Mouse (Mus musculus): Measurements from ENCODE around the gene Amotl1.

GRCm38 (mm10) chr9:14627525-14627924 lies 17.3 kb downstream of the Amotl1 start:
- no peak for TF ChIP-seq POLR2A (IDR thresholded peaks at IDR 0.05; ENCODE audit: extremely low read depth, insufficient read depth, low read length)
- TF ChIP-seq CTCF (IDR thresholded peaks at IDR 0.05; ENCODE audit: low read depth, low read length) = no peak

All from liver, adult 2 months (tissue).